Mouse (Mus musculus) testis, adult 2 months (tissue): ENCODE measurements around the gene Tnk2.

Experiments used
- CTCF ChIP-seq: fragments of 200-500 bp; IDR thresholded peaks from 2 replicates; pipeline ENCODE4 v1.5.1; 2012; ENCODE audit warnings: low read depth, mild to moderate bottlenecking, inconsistent platforms, low read length, moderate library complexity; ENCODE audit not compliant: control insufficient read depth, insufficient read depth, insufficient replicate concordance
- POLR2A ChIP-seq: fragments of 200-500 bp; IDR thresholded peaks from 2 replicates; pipeline ENCODE4 v1.6.1; 2012; ENCODE audit warnings: low read depth, mild to moderate bottlenecking, inconsistent platforms, low read length, moderate library complexity; ENCODE audit not compliant: control insufficient read depth

- TF ChIP-seq CTCF (no peak), POLR2A (no peak)
These were observed 35.1 kb downstream of the Tnk2 start for GRCm38 (mm10) chr16:32678812-32679211.
